Mouse (Mus musculus): ENCODE measurements around the gene C2cd4a. TPM values are rescaled to one million over a fixed set of nuclear protein-coding genes. Genes with fewer than 3 reads are reported as not detected.
A peak's percentile ranks its signal among the peaks of the same experiment; 100 is the strongest.

C2cd4a gene
- total RNA-seq, 2 experiments from 2014 or later: 0.42 TPM; not detected in 1

DNA sequence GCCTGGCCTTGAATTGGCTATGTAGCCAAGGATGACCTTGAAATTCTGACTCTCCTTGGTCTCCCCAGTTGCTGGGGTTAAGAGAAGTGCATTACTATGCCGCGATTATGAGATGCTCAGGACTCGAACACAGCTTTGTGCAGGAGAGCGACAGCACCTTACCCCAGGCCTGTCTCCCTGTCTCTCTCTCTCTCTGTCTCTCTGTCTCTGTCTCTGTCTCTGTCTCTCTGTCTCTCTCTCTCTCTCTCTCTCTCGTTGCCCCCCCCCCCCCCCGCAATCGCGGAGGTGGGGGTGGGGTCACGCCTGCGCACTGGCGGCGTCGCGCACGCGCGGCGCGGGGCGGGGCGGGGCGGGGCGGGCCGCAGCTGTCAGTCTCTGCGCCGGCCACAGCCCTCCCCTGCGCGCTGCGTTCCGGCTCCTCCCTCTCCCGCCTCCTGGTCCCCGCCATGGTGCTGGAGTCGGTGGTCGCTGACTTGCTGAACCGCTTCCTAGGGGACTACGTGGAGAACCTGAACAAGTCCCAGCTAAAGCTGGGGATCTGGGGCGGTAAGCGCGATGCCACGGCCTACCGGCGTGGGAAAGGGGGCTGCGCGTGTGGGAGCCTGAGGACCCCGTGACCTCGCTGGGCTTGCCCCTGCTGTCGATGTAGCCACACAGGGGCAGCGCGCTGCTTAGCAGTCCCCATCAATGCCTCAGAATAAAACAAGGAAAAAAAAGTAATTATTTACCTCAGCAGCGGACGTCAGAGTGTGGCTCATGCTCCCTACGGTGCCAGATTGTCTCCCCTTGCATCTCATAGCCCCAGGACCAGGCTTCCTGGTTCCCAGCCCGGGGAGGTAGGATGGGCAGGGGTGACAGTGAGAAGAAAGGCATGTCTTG is 8.1 kb upstream of the C2cd4a start, which contains the start of gene Vps13c:
Vps13c (plus strand) TSS at position 416 of the 879 bp plus-strand sequence.
- intact Hi-C loops (cut with DNase I): no loop called here
- DNase-seq: peak; percentile 73 to 77

DNA sequence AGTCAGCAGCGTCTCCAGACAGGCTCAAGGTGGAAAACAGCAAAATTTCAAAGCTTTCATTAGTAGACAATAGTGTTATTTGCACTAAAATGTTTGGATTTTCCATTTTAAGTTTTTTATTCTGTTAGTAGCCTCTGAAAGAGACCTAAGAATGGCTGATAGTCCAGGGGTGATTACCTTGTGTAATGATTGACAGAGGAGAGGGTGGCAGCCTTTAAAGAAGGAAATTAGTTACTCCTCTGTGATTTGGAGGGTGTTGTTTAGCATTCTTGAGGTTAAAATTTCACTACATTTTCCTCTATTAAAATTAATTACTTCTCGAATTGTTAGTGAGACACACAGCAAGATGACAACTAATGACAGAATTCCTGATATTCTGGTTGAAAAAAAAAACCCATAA is 5.2 kb upstream of the C2cd4a start:
- intact Hi-C loops (cut with DNase I): no loop called here
- DNase-seq: no peak

DNA sequence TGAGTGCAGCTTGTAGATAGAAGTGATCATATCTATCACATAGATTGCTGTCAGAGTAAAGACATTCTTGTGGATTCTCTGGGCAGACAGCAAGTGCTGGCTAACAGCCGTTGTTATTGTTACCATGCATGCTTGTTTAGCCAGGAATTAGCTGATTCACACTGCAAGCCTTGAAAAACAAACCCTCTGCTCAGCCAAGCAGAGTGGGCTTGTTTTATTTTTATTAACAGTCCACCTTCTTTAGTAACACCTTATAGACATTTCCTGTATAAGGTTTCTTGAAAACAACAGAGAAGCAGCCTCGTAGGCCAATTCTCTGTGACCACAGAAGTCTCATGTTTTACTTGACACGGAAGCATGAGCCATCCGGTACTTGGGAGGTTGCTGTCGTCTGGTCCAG is 2.4 kb upstream of the C2cd4a start:
- DNase-seq: no peak
- intact Hi-C loops (cut with DNase I): no loop called here

- intact Hi-C loops (cut with DNase I): no loop called here
- DNase-seq: no peak
Observed at GRCm38 (mm10) chr9:67831359-67832045, 628 bp downstream of the C2cd4a start.

- intact Hi-C loops (cut with DNase I): no loop called here
- peak; percentile 32 to 42 for DNase-seq
Observed at GRCm38 (mm10) chr9:67830411-67831358, 1.4 kb downstream of the C2cd4a start.

DNA sequence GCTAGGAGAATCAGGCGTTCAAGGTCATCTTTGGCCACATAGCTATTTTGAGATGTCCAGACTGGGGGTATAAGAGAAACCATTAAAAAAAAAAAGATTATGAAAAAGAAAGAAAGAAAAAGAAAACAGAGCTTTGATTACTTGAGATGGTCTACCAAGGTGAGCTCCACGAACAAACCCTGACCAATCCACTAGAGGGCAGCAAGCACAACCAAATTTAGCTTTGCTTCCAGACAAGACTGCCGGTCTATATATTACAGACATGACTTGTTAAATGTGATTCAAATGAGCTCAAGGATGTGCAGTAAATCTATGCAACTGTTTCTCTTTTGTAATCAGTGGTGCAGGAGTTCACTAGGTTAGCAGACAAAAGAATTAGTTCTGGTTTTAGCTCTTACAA is 3.9 kb downstream of the C2cd4a start:
- intact Hi-C loops (cut with DNase I): loop anchor here (2.0 kb wide), 1 partner anchor 47 kb away; no protein-coding TSS in a partner anchor
- DNase-seq: peak in 1 of 2 experiments; percentile 50

- intact Hi-C loops (cut with DNase I): no loop called here
- no peak for DNase-seq
Observed at GRCm38 (mm10) chr9:67825527-67825926, 6.6 kb downstream of the C2cd4a start.

- intact Hi-C loops (cut with DNase I): no loop called here
Observed at GRCm38 (mm10) chr9:67823131-67823530, 9.0 kb downstream of the C2cd4a start.

DNA sequence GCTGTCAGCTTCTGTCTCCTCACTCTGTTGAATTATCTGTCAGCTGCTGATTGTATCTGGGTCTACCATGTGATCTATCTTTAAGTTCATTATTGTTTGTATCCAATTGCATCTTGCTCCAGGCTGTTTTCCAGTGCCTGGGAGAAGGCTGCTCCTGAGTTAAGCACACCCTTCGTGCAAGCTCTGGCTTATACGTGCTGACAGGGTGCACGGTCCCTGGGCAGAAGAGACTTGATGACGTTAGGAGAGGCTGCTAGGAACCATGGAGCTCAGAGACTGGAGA is 13.5 kb downstream of the C2cd4a start:
- intact Hi-C loops (cut with DNase I): no loop called here
- DNase-seq: no peak

More at GRCm38 (mm10) chr9:67823131-67823530, 9.0 kb downstream of the C2cd4a start:
- peak; percentile 30 to 34 for DNase-seq

DNA sequence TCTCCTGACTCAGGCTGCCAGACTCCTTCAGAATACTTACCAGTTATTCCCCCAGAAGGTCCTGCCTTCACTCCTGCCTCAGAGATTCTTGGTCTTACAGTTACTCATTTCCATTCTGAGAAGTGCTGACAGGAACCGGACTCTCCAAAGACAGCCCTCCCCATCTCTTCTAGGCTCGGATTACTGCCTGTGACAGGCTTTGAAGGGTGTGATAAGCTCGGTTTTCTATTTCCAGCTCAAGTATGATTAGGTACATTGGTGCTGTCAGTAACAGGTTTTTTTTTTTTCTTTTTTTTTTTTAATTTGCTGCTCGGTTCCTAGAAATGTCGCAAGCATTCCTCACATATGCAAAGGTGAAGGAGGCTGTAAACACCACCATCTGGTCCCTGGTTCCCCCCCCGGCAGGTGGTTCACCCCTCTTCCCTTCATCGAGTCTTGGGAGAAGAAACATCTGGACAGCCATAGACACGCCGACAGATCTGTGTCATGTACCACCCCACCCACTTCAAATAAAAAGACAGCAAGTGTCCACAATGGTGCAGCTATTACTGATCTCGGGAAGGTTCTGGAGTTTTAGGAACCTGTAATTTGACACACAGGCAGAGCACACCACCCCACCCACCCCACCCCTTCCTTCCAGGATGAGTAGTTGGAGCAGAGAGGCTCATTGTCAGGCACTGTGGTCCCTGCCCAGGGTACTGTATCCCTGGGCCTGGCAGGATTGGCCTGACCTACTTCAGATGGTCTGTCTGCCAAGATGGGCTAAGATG is 14.0 kb downstream of the C2cd4a start:
- DNase-seq: no peak
- intact Hi-C loops (cut with DNase I): no loop called here

GRCm38 (mm10) chr9:67816172-67816928 is 15.8 kb downstream of the C2cd4a start:
- intact Hi-C loops (cut with DNase I): no loop called here

GRCm38 (mm10) chr9:67813665-67814337 is 18.3 kb downstream of the C2cd4a start:
- peak; percentile 76 to 78 for DNase-seq
- intact Hi-C loops (cut with DNase I): no loop called here

More at GRCm38 (mm10) chr9:67816172-67816928, 15.8 kb downstream of the C2cd4a start:
- no peak for DNase-seq

- intact Hi-C loops (cut with DNase I): no loop called here
- DNase-seq: peak; percentile 13 to 27
Observed at GRCm38 (mm10) chr9:67813171-67813570, 19.0 kb downstream of the C2cd4a start.

- intact Hi-C loops (cut with DNase I): no loop called here
- no peak for DNase-seq
Observed at GRCm38 (mm10) chr9:67811116-67811515, 21.0 kb downstream of the C2cd4a start.

DNA sequence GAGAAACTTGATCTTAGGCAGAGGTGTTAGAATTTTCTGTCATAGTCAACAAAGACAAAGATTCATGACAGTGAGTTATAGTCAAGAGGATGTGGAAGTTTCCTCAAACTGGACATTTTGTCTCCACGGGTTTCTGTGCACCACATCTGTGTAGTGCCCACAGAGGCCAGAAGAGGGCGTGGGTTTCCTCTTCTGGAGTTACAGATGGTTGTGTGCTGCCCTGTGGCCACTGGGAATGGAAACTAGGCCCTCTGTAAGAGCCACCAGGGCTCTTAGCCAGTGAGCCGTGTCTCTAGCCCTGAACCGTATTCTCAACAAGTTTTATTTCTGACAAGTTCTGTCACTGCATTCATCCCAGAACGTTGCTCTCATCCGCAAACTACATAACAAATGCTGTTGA is 21.6 kb downstream of the C2cd4a start:
- intact Hi-C loops (cut with DNase I): no loop called here
- no peak for DNase-seq

DNA sequence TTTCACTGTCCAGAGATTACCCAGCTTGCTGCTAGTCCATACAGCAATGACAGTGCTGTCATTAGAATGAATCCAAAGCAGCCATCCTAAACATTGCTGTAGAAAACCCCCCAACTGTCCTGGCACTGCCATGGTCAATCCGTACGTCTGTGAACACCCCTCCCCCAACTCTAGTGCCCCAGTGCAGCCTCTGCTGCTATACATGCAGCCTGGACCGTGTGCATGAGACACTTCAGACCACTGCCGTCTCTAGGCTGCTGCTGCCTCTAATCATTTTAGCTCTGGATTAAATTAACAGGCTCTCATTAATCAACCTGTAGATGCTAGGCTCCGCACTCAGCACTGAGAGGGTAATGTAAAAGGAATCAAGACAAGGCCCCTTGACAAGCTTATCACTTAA is 25.1 kb downstream of the C2cd4a start:
- DNase-seq: no peak
- intact Hi-C loops (cut with DNase I): no loop called here

DNA sequence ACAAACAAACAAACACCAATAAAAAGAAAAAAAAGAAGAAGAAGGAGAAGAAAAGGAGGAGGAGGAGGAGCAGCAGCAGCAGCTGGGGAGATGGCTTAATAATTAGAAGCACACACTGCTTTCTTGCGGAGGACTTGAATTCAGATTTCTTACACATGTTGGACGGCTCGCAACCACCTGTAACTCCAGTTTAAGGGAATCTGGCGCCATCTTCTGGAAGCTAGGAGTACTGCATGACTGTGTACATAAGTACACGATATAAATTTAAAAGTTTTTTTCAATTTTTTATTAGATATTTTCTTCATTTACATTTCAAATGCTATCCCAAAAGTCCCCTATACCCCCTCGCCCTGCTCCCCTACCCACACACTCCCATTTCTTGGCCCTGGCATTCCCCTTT is 29.9 kb downstream of the C2cd4a start:
- DNase-seq: no peak
- intact Hi-C loops (cut with DNase I): loop anchor here (2.0 to 5.0 kb wide), 2 partner anchors 43 to 90 kb away; partner anchors contain the start of gene C2cd4b

- intact Hi-C loops (cut with DNase I): no loop called here
Observed at GRCm38 (mm10) chr9:67799078-67799819, 32.9 kb downstream of the C2cd4a start.

More at GRCm38 (mm10) chr9:67799078-67799819, 32.9 kb downstream of the C2cd4a start:
- no peak for DNase-seq
